Mouse (Mus musculus): ENCODE measurements around the gene Ranbp3l. TPM values are rescaled to one million over a fixed set of nuclear protein-coding genes. Genes with fewer than 3 reads are reported as not detected.
A peak's percentile ranks its signal among the peaks of the same experiment; 100 is the strongest.

Gene Ranbp3l
- not detected in 2 replicates for polyA plus RNA-seq (2016; fragmentation: Nextera tagmentation; extraction: Ambion mirVana)

GRCm38 (mm10) chr15:8967573-8968228 lies at the start of gene Ranbp3l:
Ranbp3l (plus strand) TSS chr15:8967949.
- no peaks in the 10 kb centered on the region for H3K36me3 ChIP-seq
- H3K4me3 ChIP-seq (replicated peaks) = no peak within 1 kb of the TSS
- no peak within 1 kb of the TSS for H3K9ac ChIP-seq (replicated peaks)
- no peak within 1 kb of the TSS for H3K27ac ChIP-seq
- 0 out of 2 replicates have a peak within 1 kb of the TSS, but pooled peaks have one; percentile 8 for H3K4me2 ChIP-seq
- ATAC-seq (ENCODE audit: insufficient number of reproducible peaks, insufficient read depth, low FRiP score, low TSS enrichment, low read depth) = no peak
- 70% methylated on average over 18 of the region's 18 CpGs for WGBS
- H3K4me1 ChIP-seq (replicated peaks) = no peaks in the 10 kb centered on the region
- H3K27me3 ChIP-seq = no peaks in the 10 kb centered on the region
- H3K9me3 ChIP-seq = no peaks in the 10 kb centered on the region

- no peaks in the 10 kb centered on the region for H3K9me3 ChIP-seq
- ATAC-seq (ENCODE audit: insufficient number of reproducible peaks, insufficient read depth, low FRiP score, low TSS enrichment, low read depth) = no peak
- no peaks in the 10 kb centered on the region for H3K36me3 ChIP-seq
- 81% methylated on average over 1 of the region's 1 CpGs for WGBS
- H3K27me3 ChIP-seq = no peaks in the 10 kb centered on the region
- no peaks in the 10 kb centered on the region for H3K4me1 ChIP-seq (replicated peaks)
- H3K9ac ChIP-seq (replicated peaks) = no peak overlapping the region
- no peak overlapping the region for H3K4me3 ChIP-seq (replicated peaks)
- H3K4me2 ChIP-seq = no peak overlapping the region
- no peak overlapping the region for H3K27ac ChIP-seq
Observed at GRCm38 (mm10) chr15:8930061-8930460, 37.7 kb upstream of the Ranbp3l start.

- Histone ChIP-seq H3K27ac (no peak overlapping the region), H3K4me2 (no peak overlapping the region), H3K4me1 (replicated peaks) (no peaks in the 10 kb centered on the region), H3K36me3 (no peaks in the 10 kb centered on the region), H3K9me3 (no peaks in the 10 kb centered on the region), H3K9ac (replicated peaks) (no peak overlapping the region), H3K4me3 (replicated peaks) (no peak overlapping the region), H3K27me3 (no peaks in the 10 kb centered on the region)
- WGBS = 97% methylated on average over 3 of the region's 3 CpGs
- no peak for ATAC-seq (ENCODE audit: insufficient number of reproducible peaks, insufficient read depth, low FRiP score, low TSS enrichment, low read depth)
Observed at GRCm38 (mm10) chr15:8936911-8937310, 30.8 kb upstream of the Ranbp3l start.

- Histone ChIP-seq H3K9ac (replicated peaks) (no peak overlapping the region), H3K27me3 (no peaks in the 10 kb centered on the region), H3K4me3 (replicated peaks) (no peak overlapping the region), H3K36me3 (no peaks in the 10 kb centered on the region), H3K4me1 (replicated peaks) (no peaks in the 10 kb centered on the region), H3K27ac (no peak overlapping the region), H3K9me3 (no peaks in the 10 kb centered on the region), H3K4me2 (no peak overlapping the region)
- ATAC-seq (ENCODE audit: insufficient number of reproducible peaks, insufficient read depth, low FRiP score, low TSS enrichment, low read depth) = no peak
- WGBS = 85% methylated on average over 5 of the region's 5 CpGs
Observed at GRCm38 (mm10) chr15:8940861-8941260, 26.9 kb upstream of the Ranbp3l start.

- H3K4me3 ChIP-seq (replicated peaks) = no peak overlapping the region
- H3K36me3 ChIP-seq = no peaks in the 10 kb centered on the region
- H3K9me3 ChIP-seq = no peaks in the 10 kb centered on the region
- H3K9ac ChIP-seq (replicated peaks) = no peak overlapping the region
- no peak overlapping the region for H3K4me2 ChIP-seq
- ATAC-seq (ENCODE audit: insufficient number of reproducible peaks, insufficient read depth, low FRiP score, low TSS enrichment, low read depth) = no peak
- H3K27ac ChIP-seq = no peak overlapping the region
- no peaks in the 10 kb centered on the region for H3K4me1 ChIP-seq (replicated peaks)
- 71% methylated on average over 4 of the region's 4 CpGs for WGBS
- H3K27me3 ChIP-seq = no peaks in the 10 kb centered on the region
Observed at GRCm38 (mm10) chr15:8950856-8951255, 16.9 kb upstream of the Ranbp3l start.

GRCm38 (mm10) chr15:8963323-8963722 lies 4.4 kb upstream of the Ranbp3l start:
- H3K36me3 ChIP-seq = no peaks in the 10 kb centered on the region
- H3K9ac ChIP-seq (replicated peaks) = no peak overlapping the region
- no peak overlapping the region for H3K27ac ChIP-seq
- no peak overlapping the region for H3K4me3 ChIP-seq (replicated peaks)
- H3K4me2 ChIP-seq = no peak overlapping the region
- WGBS = 58% methylated on average over 2 of the region's 2 CpGs
- no peaks in the 10 kb centered on the region for H3K27me3 ChIP-seq
- no peaks in the 10 kb centered on the region for H3K4me1 ChIP-seq (replicated peaks)
- H3K9me3 ChIP-seq = no peaks in the 10 kb centered on the region
- ATAC-seq (ENCODE audit: insufficient number of reproducible peaks, insufficient read depth, low FRiP score, low TSS enrichment, low read depth) = no peak

- WGBS = 88% methylated on average over 14 of the region's 14 CpGs
- no peak overlapping the region for H3K4me2 ChIP-seq
- ATAC-seq (ENCODE audit: insufficient number of reproducible peaks, insufficient read depth, low FRiP score, low TSS enrichment, low read depth) = no peak
- no peaks in the 10 kb centered on the region for H3K36me3 ChIP-seq
- H3K4me3 ChIP-seq (replicated peaks) = no peak overlapping the region
- H3K9ac ChIP-seq (replicated peaks) = no peak overlapping the region
- no peaks in the 10 kb centered on the region for H3K9me3 ChIP-seq
- H3K27ac ChIP-seq = no peak overlapping the region
- H3K4me1 ChIP-seq (replicated peaks) = no peaks in the 10 kb centered on the region
- H3K27me3 ChIP-seq = no peaks in the 10 kb centered on the region
Observed at GRCm38 (mm10) chr15:8968229-8968595, 463 bp downstream of the Ranbp3l start.

GRCm38 (mm10) chr15:8969061-8969635 lies 1.4 kb downstream of the Ranbp3l start:
- H3K4me2 ChIP-seq = no peak overlapping the region
- no peak overlapping the region for H3K27ac ChIP-seq
- no peaks in the 10 kb centered on the region for H3K9me3 ChIP-seq
- no peaks in the 10 kb centered on the region for H3K27me3 ChIP-seq
- H3K4me3 ChIP-seq (replicated peaks) = no peak overlapping the region
- 78% methylated on average over 10 of the region's 10 CpGs for WGBS
- no peaks in the 10 kb centered on the region for H3K4me1 ChIP-seq (replicated peaks)
- no peaks in the 10 kb centered on the region for H3K36me3 ChIP-seq
- H3K9ac ChIP-seq (replicated peaks) = no peak overlapping the region
- ATAC-seq (ENCODE audit: insufficient number of reproducible peaks, insufficient read depth, low FRiP score, low TSS enrichment, low read depth) = no peak

- Histone ChIP-seq H3K9me3 (no peaks in the 10 kb centered on the region), H3K9ac (replicated peaks) (no peak overlapping the region), H3K4me2 (no peak overlapping the region), H3K36me3 (no peaks in the 10 kb centered on the region), H3K4me1 (replicated peaks) (no peaks in the 10 kb centered on the region), H3K27ac (no peak overlapping the region), H3K4me3 (replicated peaks) (no peak overlapping the region), H3K27me3 (no peaks in the 10 kb centered on the region)
- ATAC-seq (ENCODE audit: insufficient number of reproducible peaks, insufficient read depth, low FRiP score, low TSS enrichment, low read depth) = no peak
- WGBS = 93% methylated on average over 6 of the region's 6 CpGs
Observed at GRCm38 (mm10) chr15:8991211-8991610, 23.5 kb downstream of the Ranbp3l start.

GRCm38 (mm10) chr15:8991859-8992838 lies 24.4 kb downstream of the Ranbp3l start:
- ATAC-seq (ENCODE audit: insufficient number of reproducible peaks, insufficient read depth, low FRiP score, low TSS enrichment, low read depth) = no peak
- WGBS = 81% methylated on average over 12 of the region's 12 CpGs

GRCm38 (mm10) chr15:8994608-8995277 lies 27.0 kb downstream of the Ranbp3l start:
- ATAC-seq (ENCODE audit: insufficient number of reproducible peaks, insufficient read depth, low FRiP score, low TSS enrichment, low read depth) = no peak
- no peaks in the 10 kb centered on the region for H3K36me3 ChIP-seq
- no peaks in the 10 kb centered on the region for H3K9me3 ChIP-seq
- H3K4me3 ChIP-seq (replicated peaks) = no peak overlapping the region
- H3K27me3 ChIP-seq = no peaks in the 10 kb centered on the region
- no peak overlapping the region for H3K4me2 ChIP-seq
- WGBS = 73% methylated on average over 8 of the region's 8 CpGs
- no peaks in the 10 kb centered on the region for H3K4me1 ChIP-seq (replicated peaks)
- H3K27ac ChIP-seq = no peak overlapping the region
- no peak overlapping the region for H3K9ac ChIP-seq (replicated peaks)

More at GRCm38 (mm10) chr15:8991859-8992838, 24.4 kb downstream of the Ranbp3l start:
- H3K4me3 ChIP-seq (replicated peaks) = no peak overlapping the region
- H3K27ac ChIP-seq = no peak overlapping the region
- H3K9ac ChIP-seq (replicated peaks) = no peak overlapping the region
- H3K4me1 ChIP-seq (replicated peaks) = no peaks in the 10 kb centered on the region
- H3K27me3 ChIP-seq = no peaks in the 10 kb centered on the region
- no peaks in the 10 kb centered on the region for H3K36me3 ChIP-seq
- no peak overlapping the region for H3K4me2 ChIP-seq
- no peaks in the 10 kb centered on the region for H3K9me3 ChIP-seq

All from limb, embryonic 12.5 days (tissue).